Mouse (Mus musculus): Measurements from ENCODE around the gene Agpat1.

Agpat1 gene

GRCm38 (mm10) chr17:34632261-34632691 is 28.2 kb downstream of the Agpat1 start:
- no peak for DNase-seq (ENCODE audit: low read depth, low spot score)

- no peak for DNase-seq (ENCODE audit: low read depth, low spot score)
Observed at GRCm38 (mm10) chr17:34635671-34636070, 31.6 kb downstream of the Agpat1 start.

GRCm38 (mm10) chr17:34637459-34637858 is 33.4 kb downstream of the Agpat1 start:
- DNase-seq (ENCODE audit: low read depth, low spot score) = no peak

- DNase-seq (ENCODE audit: low read depth, low spot score) = no peak
Observed at GRCm38 (mm10) chr17:34639461-34640255, 35.6 kb downstream of the Agpat1 start.

GRCm38 (mm10) chr17:34640778-34641601 is 36.9 kb downstream of the Agpat1 start:
- no peak for DNase-seq (ENCODE audit: low read depth, low spot score)

GRCm38 (mm10) chr17:34641945-34642344 is 37.9 kb downstream of the Agpat1 start:
- DNase-seq (ENCODE audit: low read depth, low spot score) = no peak

GRCm38 (mm10) chr17:34643379-34643778 is 39.3 kb downstream of the Agpat1 start:
- DNase-seq (ENCODE audit: low read depth, low spot score) = no peak

- no peak for DNase-seq (ENCODE audit: low read depth, low spot score)
Observed at GRCm38 (mm10) chr17:34643944-34644343, 39.9 kb downstream of the Agpat1 start.

GRCm38 (mm10) chr17:34644608-34645007 is 40.5 kb downstream of the Agpat1 start, which contains the start of gene Fkbpl:
TSS of gene Fkbpl (plus strand) at chr17:34644764.
- peak; percentile 86 for DNase-seq (ENCODE audit: low read depth, low spot score)

- DNase-seq (ENCODE audit: low read depth, low spot score) = no peak
Observed at GRCm38 (mm10) chr17:34645256-34645829, 41.3 kb downstream of the Agpat1 start.

- DNase-seq (ENCODE audit: low read depth, low spot score) = no peak
Observed at GRCm38 (mm10) chr17:34645831-34646511, 41.9 kb downstream of the Agpat1 start.

GRCm38 (mm10) chr17:34646906-34647787 is 43.1 kb downstream of the Agpat1 start, which contains the start of gene Atf6b:
TSS of gene Atf6b (plus strand) at chr17:34647146.
- DNase-seq (ENCODE audit: low read depth, low spot score) = peak; percentile 91

GRCm38 (mm10) chr17:34648141-34648890 is 44.3 kb downstream of the Agpat1 start:
- no peak for DNase-seq (ENCODE audit: low read depth, low spot score)

- DNase-seq (ENCODE audit: low read depth, low spot score) = no peak
Observed at GRCm38 (mm10) chr17:34649106-34649864, 45.2 kb downstream of the Agpat1 start.

GRCm38 (mm10) chr17:34650781-34651180 is 46.7 kb downstream of the Agpat1 start:
- DNase-seq (ENCODE audit: low read depth, low spot score) = no peak

- no peak for DNase-seq (ENCODE audit: low read depth, low spot score)
Observed at GRCm38 (mm10) chr17:34651507-34652221, 47.6 kb downstream of the Agpat1 start.

GRCm38 (mm10) chr17:34652546-34652945 is 48.5 kb downstream of the Agpat1 start:
- no peak for DNase-seq (ENCODE audit: low read depth, low spot score)

- DNase-seq (ENCODE audit: low read depth, low spot score) = no peak
Observed at GRCm38 (mm10) chr17:34652985-34653384, 48.9 kb downstream of the Agpat1 start.

All from WW6 (cell line).